Mouse (Mus musculus): ENCODE measurements around the gene Nrbf2. TPM values are rescaled to one million over a fixed set of nuclear protein-coding genes. Genes with fewer than 3 reads are reported as not detected.

Gene Nrbf2
- polyA plus RNA-seq, 1 experiment from 2014 or later = 39.1 TPM

DNA sequence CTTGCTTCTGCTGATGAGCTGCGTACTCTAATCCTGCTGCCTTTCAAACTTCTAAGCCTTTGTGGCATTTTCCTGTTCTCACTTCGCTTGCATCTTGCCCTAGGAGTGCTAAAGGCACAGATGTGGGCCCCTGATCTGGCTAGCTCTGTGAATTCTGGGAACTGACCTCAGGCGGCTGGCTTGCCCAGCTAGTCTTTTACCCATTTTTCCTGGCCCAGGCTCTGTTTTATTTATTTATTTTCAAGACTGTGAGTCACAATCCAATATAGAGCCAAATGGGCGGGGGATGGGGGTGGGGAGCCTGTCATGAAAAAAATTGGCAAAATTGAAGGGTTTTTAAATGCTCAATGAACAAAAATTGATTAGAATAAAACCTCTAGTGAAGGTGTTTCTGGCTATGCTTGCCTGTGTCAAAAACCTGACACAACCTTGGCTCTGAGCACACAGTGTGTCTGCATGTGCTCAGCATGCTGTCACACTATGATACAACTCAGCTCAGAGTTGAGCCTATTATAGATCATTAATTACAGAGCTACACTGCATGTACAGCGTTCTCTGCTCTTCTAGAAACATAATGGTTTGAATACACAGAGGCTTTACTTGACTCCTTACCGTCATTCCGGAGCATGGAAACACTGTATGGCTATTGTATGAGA, 24.5 kb upstream of the Nrbf2 start:
- H3K9me3 ChIP-seq = no peaks in the 10 kb centered on the region
- no peaks in the 10 kb centered on the region for H3K36me3 ChIP-seq (replicated peaks)
- no peak for DNase-seq (ENCODE audit: low spot score)
- no peak overlapping the region for H3K27ac ChIP-seq (replicated peaks)
- 0 out of 2 replicates have a peak, but pooled peaks cover 10% of the 10 kb centered on the region for H3K4me1 ChIP-seq
- no peak overlapping the region for H3K4me3 ChIP-seq
- WGBS = 84% methylated on average over 7 of the region's 7 CpGs
- H3K27me3 ChIP-seq (replicated peaks; ENCODE audit: low read depth, poor library complexity, severe bottlenecking) = no peaks in the 10 kb centered on the region

DNA sequence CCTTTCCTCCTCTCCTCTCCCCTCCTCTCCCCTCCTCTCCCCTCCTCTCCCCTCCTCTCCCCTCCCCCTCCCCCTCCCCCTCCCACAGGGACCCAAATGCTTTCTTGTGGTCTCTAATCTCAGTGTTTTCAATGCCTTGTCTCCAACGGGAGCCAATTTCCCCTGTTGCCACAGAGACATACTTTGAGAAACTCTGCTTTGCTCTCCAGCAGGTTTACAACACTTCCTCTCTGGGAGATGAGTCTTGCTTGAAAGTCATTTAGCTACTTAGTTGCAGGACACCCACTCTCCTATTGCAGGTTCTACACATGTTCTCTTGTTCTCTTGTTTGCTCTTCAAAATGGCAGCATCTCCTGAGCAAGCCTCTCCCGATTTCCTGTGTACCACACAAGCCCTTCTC, 17.2 kb upstream of the Nrbf2 start:
- no peaks in the 10 kb centered on the region for H3K9me3 ChIP-seq
- no peak for DNase-seq (ENCODE audit: low spot score)
- no peaks in the 10 kb centered on the region for H3K4me1 ChIP-seq
- H3K4me3 ChIP-seq = no peak overlapping the region
- H3K27ac ChIP-seq (replicated peaks) = no peak overlapping the region
- 57% methylated on average over 2 of the region's 2 CpGs for WGBS
- no peaks in the 10 kb centered on the region for H3K36me3 ChIP-seq (replicated peaks)
- no peaks in the 10 kb centered on the region for H3K27me3 ChIP-seq (replicated peaks; ENCODE audit: low read depth, poor library complexity, severe bottlenecking)

DNA sequence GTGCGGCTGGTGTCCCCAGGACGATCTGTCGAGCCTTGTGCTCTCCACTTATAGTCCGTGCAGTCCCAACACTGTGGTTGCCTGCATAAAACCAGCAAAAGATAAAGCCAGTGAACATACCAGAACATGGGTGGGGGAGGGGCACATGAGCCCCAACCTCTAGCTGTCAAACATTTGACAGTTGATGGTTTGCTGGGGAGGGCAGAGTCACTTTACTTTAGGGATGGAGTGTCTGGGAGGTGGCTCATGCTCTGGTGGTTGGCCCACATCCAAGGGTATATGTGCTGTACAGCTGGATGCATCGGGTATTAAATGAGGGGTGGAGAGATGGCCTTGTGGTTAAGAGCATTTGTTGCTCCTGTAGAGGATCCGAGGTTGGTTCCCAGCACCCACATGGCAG, 15.9 kb upstream of the Nrbf2 start:
- Histone ChIP-seq H3K4me3 (no peak overlapping the region), H3K27me3 (replicated peaks; ENCODE audit: low read depth, poor library complexity, severe bottlenecking) (no peaks in the 10 kb centered on the region), H3K4me1 (no peaks in the 10 kb centered on the region), H3K36me3 (replicated peaks) (no peaks in the 10 kb centered on the region), H3K27ac (replicated peaks) (no peak overlapping the region), H3K9me3 (no peaks in the 10 kb centered on the region)
- WGBS = 97% methylated on average over 6 of the region's 6 CpGs
- no peak for DNase-seq (ENCODE audit: low spot score)

DNA sequence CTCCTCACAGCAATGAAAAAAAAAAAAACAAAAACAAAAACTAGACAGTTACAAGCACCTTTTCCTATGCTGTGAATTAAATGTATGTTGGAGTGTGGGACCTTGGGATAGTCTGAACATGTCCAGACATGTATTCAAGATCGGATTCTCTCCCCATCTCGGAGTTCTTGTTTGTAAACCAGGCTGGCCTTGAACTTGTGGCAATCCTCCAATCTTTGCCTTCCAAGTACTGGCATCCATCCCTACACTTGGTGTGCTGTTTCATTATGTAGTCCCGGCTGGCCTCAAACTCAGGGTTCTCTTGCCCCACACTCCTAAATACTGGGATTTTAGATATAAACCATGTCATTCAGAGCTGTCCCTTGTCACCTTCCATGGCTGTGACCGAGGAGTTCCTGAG, 14.2 kb upstream of the Nrbf2 start:
- no peaks in the 10 kb centered on the region for H3K9me3 ChIP-seq
- 81% methylated on average over 4 of the region's 4 CpGs for WGBS
- no peak for DNase-seq (ENCODE audit: low spot score)
- no peaks in the 10 kb centered on the region for H3K4me1 ChIP-seq
- no peaks in the 10 kb centered on the region for H3K27me3 ChIP-seq (replicated peaks; ENCODE audit: low read depth, poor library complexity, severe bottlenecking)
- no peak overlapping the region for H3K4me3 ChIP-seq
- no peak overlapping the region for H3K27ac ChIP-seq (replicated peaks)
- no peaks in the 10 kb centered on the region for H3K36me3 ChIP-seq (replicated peaks)

DNA sequence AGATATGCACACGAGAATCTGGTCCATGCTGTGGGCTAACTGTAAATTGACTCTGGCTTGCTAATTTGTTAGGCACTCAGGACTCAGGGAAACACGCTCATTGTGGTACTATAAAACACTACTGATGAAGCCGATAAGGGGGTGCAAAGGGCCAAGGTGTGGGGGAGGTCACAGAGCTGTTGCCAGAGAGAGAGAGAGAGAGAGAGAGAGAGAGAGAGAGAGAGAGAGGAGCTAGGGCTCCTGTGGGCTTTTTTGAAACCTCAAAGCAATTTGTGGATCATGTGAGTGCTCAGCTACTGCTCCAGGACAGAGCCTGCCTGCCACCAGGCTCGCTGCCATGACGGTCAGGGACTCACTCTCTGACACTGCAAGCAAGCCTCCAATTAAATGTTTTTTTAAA, 13.8 kb upstream of the Nrbf2 start:
- Histone ChIP-seq H3K4me1 (no peaks in the 10 kb centered on the region), H3K9me3 (no peaks in the 10 kb centered on the region), H3K36me3 (replicated peaks) (no peaks in the 10 kb centered on the region), H3K27ac (replicated peaks) (no peak overlapping the region), H3K27me3 (replicated peaks; ENCODE audit: low read depth, poor library complexity, severe bottlenecking) (no peaks in the 10 kb centered on the region), H3K4me3 (no peak overlapping the region)
- 65% methylated on average over 5 of the region's 5 CpGs for WGBS
- DNase-seq (ENCODE audit: low spot score) = no peak

DNA sequence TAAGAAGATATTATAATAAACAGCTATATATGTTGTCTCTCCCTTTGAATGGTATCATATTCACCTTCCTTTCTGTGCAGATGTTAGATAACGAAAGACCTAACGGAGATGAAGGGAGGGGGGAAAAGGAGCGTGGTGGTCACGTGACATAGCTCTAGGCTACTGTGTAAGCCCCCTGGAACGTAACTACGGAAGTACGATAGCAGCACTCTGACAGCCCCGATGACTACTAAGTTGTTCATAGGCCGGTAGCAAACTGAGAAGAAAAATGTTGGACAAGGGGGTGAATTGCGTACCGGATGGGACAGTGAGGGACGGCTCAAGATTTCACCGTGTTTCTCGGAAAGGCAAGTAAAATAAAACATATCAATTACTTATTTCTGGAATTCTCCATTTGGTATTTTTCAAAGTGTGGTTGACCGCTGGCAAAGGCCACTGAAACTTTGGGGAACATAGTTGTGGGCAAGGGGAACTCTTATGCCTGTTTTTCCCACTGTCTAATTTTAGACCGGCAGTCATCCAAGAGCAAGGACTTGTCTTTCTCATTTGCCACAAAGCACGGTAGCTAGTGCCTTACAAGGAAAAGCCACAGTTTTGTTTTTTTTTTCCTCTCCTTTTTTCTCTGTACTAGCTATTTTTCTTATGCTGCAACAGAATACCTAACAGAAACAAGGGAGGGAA, 12.2 kb upstream of the Nrbf2 start:
- Histone ChIP-seq H3K9me3 (no peaks in the 10 kb centered on the region), H3K27ac (replicated peaks) (no peak overlapping the region), H3K4me3 (no peak overlapping the region), H3K36me3 (replicated peaks) (no peaks in the 10 kb centered on the region), H3K27me3 (replicated peaks; ENCODE audit: low read depth, poor library complexity, severe bottlenecking) (no peaks in the 10 kb centered on the region), H3K4me1 (no peaks in the 10 kb centered on the region)
- DNase-seq (ENCODE audit: low spot score) = no peak
- 91% methylated on average over 17 of the region's 17 CpGs for WGBS

DNA sequence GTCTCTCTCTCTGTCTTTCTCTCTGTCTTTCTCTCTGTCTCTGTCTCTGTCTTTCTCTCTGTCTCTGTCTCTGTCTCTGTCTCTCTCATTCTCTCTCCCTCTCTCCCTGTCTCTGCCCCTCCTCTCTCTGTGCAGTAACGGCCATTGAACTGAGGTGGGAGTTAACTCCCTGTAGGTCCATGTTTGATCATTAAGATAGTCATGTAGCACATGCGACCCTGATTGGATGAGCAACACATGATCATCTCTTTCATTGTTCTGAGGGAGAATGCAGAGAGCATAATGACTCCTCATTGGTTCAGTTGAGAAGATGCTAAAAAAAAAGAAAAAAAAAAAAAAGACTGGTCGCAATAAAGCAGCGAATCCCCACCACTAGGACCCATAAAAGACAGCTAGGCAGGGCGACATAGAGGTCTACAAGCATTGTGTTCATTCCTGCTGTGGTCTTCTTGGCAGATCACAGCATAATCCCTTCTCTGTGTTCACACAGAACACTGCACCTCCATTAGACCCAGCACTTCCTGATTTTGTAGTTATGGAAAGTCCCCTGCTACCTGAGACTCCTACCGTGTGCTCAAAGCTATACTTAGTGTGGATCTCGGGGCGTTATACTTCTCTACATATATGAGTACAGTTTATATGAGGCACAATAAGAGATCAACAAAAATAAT, 11.5 kb upstream of the Nrbf2 start:
- H3K27ac ChIP-seq (replicated peaks) = no peak overlapping the region
- no peaks in the 10 kb centered on the region for H3K9me3 ChIP-seq
- WGBS = 89% methylated on average over 8 of the region's 8 CpGs
- no peaks in the 10 kb centered on the region for H3K4me1 ChIP-seq
- H3K4me3 ChIP-seq = no peak overlapping the region
- no peak for DNase-seq (ENCODE audit: low spot score)
- H3K36me3 ChIP-seq (replicated peaks) = no peaks in the 10 kb centered on the region
- H3K27me3 ChIP-seq (replicated peaks; ENCODE audit: low read depth, poor library complexity, severe bottlenecking) = no peaks in the 10 kb centered on the region

DNA sequence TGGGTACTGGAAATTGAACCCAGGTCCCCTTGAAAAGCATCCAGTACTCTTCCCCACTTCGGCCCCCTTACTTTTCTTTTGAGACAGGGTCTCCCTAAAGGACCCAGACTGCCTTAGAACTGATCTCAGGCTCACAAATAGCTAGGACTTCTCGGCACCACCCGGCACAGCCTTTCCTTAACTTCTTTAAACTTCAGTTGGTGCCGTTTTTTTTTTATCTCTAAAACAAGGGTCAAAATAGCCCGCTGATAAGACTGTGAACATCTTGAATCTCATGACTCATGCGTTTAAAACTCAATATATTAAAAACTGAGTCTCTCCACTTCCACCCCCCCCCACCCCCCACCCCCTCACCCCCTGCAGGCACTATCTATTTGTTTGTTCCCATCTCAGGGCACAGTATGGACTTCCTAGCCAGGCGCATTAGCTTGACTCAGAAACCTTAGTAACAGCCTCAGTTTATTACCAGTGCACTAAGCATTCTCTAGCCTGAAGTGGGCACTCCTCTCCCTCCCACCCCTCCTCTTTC, 10.9 kb upstream of the Nrbf2 start:
- Histone ChIP-seq H3K4me1 (no peaks in the 10 kb centered on the region), H3K4me3 (no peak overlapping the region), H3K27me3 (replicated peaks; ENCODE audit: low read depth, poor library complexity, severe bottlenecking) (no peaks in the 10 kb centered on the region), H3K9me3 (no peaks in the 10 kb centered on the region), H3K36me3 (replicated peaks) (no peaks in the 10 kb centered on the region), H3K27ac (replicated peaks) (no peak overlapping the region)
- 83% methylated on average over 7 of the region's 7 CpGs for WGBS
- DNase-seq (ENCODE audit: low spot score) = no peak

DNA sequence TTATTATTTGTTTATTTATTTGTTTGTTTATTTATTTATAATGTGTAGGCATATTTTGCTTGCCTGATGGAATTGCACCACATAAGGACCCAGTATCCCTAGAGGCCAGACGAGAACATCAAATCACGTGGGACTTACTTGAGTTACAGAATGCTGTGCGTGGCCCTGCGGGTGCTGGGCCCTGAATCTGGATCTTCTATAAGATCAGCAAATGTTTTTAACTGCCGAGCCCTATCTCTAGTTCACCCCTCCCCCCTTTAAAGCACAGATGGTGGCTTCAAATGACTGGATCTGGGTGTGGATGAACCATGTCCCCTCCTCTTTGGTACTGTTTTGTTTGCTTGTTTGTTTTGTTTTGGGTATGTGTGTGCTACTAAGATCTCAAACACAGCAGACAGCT, 10.2 kb upstream of the Nrbf2 start:
- WGBS = 80% methylated on average over 5 of the region's 5 CpGs

DNA sequence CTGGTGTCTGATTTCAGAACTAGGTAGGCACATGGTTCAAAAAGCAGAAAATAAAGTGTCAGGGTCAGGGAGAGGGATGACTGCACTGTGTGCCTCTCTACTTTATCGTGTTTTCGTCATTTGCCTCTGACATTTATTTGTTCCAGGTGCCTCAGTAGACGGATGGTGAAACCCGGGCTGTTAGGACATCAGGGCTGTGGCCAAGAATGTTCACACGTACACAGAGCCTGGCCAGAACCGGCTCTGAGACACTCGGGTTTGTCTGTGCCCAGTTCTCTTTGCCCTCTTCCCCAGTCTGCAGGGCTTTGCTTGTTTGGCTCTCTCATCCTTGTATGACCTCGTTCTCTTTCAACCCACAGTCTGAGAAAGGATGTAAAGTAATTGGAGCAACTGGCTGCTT, 6.0 kb upstream of the Nrbf2 start:
- DNase-seq (ENCODE audit: low spot score) = no peak
- Histone ChIP-seq H3K4me3 (no peak overlapping the region), H3K27ac (replicated peaks) (no peak overlapping the region), H3K4me1 (no peaks in the 10 kb centered on the region), H3K27me3 (replicated peaks; ENCODE audit: low read depth, poor library complexity, severe bottlenecking) (no peaks in the 10 kb centered on the region), H3K36me3 (replicated peaks) (no peaks in the 10 kb centered on the region), H3K9me3 (no peaks in the 10 kb centered on the region)
- 78% methylated on average over 8 of the region's 8 CpGs for WGBS

More for the DNA sequence above, 10.2 kb upstream of the Nrbf2 start:
- no peak for DNase-seq (ENCODE audit: low spot score)
- Histone ChIP-seq H3K27ac (replicated peaks) (no peak overlapping the region), H3K9me3 (no peaks in the 10 kb centered on the region), H3K36me3 (replicated peaks) (no peaks in the 10 kb centered on the region), H3K4me3 (no peak overlapping the region), H3K4me1 (no peaks in the 10 kb centered on the region), H3K27me3 (replicated peaks; ENCODE audit: low read depth, poor library complexity, severe bottlenecking) (no peaks in the 10 kb centered on the region)

DNA sequence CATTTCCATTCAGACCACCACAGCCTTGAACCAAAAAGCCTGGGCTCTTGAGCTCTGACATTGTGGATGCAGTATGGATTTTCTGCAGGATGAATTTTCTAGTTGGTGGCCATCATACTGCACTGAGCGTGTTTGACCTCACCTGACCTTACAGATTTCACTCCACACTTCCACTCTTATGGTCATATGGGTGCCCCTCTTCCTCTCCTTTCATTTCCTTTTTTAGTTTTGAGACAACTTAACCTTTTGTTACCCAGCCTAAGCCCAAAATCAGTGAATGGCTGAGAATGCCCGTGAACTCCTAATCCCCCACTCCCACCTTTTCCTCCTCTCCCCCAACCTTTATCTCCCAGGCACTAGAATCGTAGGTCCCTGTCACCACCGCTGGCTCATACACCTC, 5.5 kb upstream of the Nrbf2 start:
- 71% methylated on average over 4 of the region's 4 CpGs for WGBS
- Histone ChIP-seq H3K27me3 (replicated peaks; ENCODE audit: low read depth, poor library complexity, severe bottlenecking) (no peaks in the 10 kb centered on the region), H3K36me3 (replicated peaks) (no peaks in the 10 kb centered on the region), H3K9me3 (no peaks in the 10 kb centered on the region), H3K4me3 (no peak overlapping the region), H3K4me1 (peaks cover 1% of the 10 kb centered on the region; the same call in 1 of the 2 replicates), H3K27ac (replicated peaks) (no peak overlapping the region)
- no peak for DNase-seq (ENCODE audit: low spot score)

DNA sequence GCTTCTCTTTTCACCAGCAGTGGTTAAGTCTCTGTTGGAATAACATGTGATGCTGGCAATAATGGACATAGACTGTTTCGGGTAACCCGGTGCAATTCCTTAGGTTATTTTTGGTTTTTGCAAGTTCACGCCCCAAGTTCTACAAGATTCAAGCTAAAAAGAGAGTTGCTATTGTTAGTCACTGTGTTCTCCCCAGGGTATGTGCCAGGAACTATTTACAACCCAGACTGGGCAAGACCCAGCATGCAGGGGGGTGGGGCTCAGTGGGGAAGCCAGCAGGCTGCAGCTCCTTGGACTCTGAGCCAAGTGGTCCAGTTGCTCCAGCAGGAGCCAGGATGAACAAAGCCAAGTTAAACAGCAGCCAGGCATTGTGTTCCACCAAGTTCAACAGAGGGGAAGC, 2.8 kb upstream of the Nrbf2 start:
- Histone ChIP-seq H3K9me3 (no peaks in the 10 kb centered on the region), H3K36me3 (replicated peaks) (no peaks in the 10 kb centered on the region), H3K4me1 (peaks cover 22% of the 10 kb centered on the region), H3K27me3 (replicated peaks; ENCODE audit: low read depth, poor library complexity, severe bottlenecking) (no peaks in the 10 kb centered on the region), H3K27ac (replicated peaks) (no peak overlapping the region), H3K4me3 (no peak overlapping the region)
- DNase-seq (ENCODE audit: low spot score) = no peak
- WGBS = 82% methylated on average over 3 of the region's 3 CpGs

DNA sequence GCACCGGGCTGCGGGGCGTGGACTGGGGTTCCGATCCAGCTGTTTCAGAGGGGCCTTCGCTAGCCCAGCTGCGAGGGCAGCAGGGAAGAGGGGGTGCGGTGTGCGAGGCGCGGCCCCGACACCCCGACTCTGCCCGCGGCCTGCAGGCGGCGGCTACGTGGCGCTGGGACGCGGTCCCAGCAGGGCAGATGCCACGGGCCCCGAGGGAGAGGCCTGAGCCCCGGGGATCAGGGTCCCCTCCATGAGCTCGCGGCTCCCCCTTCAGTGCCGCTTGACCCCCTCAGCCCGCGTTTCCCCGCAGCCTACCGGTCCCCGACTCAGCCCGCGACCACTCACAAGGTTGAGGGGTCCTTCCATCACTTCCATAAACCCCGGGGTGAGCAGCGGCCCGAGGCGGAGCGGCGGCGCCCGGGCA, 337 bp downstream of the Nrbf2 start:
- H3K27me3 ChIP-seq (replicated peaks; ENCODE audit: low read depth, poor library complexity, severe bottlenecking) = no peaks in the 10 kb centered on the region
- WGBS = under 1% methylated on average over 41 of the region's 41 CpGs
- no peaks in the 10 kb centered on the region for H3K9me3 ChIP-seq
- DNase-seq (ENCODE audit: low spot score) = no peak
- H3K4me3 ChIP-seq = peak overlapping the region; percentile 82
- peak overlapping the region; percentile 82 for H3K27ac ChIP-seq (replicated peaks)
- H3K36me3 ChIP-seq (replicated peaks) = no peaks in the 10 kb centered on the region
- peaks cover 26% of the 10 kb centered on the region for H3K4me1 ChIP-seq

All from embryonic facial prominence, embryonic 10.5 days (tissue).